Mouse (Mus musculus) cerebellum, adult 9-10 months (tissue): ENCODE measurements at regions not wholly inside any gene's neighbourhood (a gene's known extent, or its start where the extent isn't known, plus 50 kb on each side); places are given as distances from the start of the nearest gene placed in this dataset.
A peak's percentile ranks its signal among the peaks of the same experiment; 100 is the strongest.
"Not testable (repeated sequence)": the region's sequence is repeated elsewhere in the genome, so short reads cannot be mapped to it uniquely, and the experiment has no call there.

Experiments
- DNase-seq: peaks from one replicate; pipeline ENCODE4 v3.0.0; 2022

- DNase-seq: peak; percentile 10
Measured at GRCm38 (mm10) chr10:11515144-11515543, 171.9 kb downstream of the Epm2a start.

DNA sequence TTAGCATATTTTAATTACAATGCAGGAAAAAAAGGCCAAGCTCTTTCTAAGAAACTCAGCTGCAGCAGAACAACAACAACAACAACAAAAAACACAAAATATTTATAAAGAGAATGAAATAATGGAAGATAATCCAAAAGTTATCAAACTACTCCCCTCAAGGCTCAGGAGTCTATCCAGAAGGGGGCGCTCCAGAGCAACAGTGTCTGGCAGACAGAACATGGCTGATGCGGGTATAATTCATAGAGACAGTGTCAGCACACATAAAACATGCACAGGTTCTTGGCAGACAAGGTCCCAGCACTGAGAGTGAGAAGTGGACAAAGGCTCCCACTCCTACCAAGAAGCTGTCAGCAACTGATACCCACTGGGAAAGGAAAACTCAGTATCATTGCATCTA is 173.9 kb downstream of the Epm2a start:
- no peak for DNase-seq

DNA sequence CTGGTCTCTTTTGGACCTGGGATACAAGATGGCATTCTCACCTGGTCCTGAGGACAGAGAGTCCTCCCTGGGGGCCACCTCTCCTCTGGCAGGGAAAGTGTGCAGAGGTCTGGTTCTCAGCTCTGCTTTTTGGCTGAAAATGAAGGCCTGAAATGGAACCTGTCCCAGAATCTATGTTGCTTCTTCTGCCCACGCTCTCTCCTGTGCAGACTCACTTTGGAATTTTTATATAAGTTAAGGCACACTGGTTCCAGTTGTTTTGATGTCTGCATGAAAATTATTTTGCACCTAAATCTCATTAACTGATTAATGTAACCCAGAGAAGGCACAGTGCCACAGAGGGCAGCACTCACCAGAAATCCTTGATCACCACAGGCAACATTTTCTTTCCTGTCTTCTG is 188.1 kb downstream of the Epm2a start:
- no peak for DNase-seq

- not testable (repeated sequence) for DNase-seq
Measured at GRCm38 (mm10) chr10:11555376-11555775, 212.2 kb downstream of the Epm2a start.

DNA sequence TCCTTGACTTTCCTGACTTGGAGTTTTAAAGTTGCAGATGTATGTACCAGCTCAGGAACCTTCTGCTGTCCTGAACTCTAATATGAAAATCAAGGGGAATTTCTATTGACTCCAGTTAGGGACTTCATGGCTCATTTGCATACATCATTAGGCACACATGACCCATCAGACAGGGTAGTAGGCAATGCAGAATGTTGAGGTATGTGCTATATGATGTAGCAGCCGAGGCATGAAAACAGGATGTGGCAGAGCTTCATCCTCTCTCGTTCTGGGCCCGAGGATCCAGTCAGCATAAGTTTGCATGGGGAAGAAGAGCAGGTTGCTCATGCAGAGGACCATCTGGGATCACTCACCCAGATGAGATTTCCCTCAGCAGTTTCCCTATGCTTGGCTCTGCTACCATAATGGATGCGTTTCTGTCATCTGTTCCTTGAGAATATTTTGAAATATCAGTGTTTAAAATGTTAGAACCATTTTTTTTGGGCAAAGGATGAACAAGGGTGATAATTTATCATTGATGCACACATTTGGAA is 227.4 kb downstream of the Epm2a start:
- no peak for DNase-seq

DNA sequence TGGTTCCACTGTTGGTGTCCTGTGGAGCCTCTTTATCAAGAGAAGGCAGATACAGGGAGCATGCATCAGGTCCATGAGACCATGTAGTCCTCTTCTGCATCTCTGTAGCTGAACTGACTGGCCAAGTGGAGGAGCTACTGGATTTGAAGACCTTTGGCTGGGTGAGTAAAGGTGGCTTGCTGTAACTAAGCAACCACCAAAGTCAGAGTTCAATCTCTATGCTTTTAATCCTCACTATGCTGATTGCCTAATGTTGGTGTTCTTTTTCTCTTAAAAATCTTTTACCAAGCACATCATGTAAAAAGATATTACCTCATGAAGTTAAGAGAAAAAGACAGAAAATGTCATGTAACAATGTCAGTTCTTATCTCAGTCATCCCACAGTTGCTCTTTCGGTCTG is 265.2 kb downstream of the Epm2a start:
- DNase-seq: no peak

GRCm38 (mm10) chr10:11609092-11609491 is 265.9 kb downstream of the Epm2a start:
- DNase-seq: not testable (repeated sequence)

DNA sequence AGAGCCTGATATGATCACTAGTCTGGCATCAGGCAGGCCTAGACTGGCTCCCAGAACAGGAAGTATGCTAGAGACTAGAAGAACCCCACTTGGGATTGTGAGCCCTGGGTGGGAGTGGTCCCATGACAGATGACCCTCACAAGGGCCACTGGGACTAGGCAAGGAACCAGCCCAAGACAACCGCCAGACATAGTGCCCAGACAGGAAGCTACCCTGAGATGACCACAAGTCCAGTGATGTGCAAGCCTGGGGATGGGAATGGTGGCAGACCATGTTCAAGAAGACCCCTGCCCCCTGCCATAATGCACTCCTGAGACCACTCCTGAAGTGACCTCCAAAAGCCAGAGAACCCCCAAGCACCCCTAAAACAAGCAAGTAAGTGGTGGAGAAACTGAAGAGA is 304.9 kb downstream of the Epm2a start:
- no peak for DNase-seq

- DNase-seq: no peak
Measured at GRCm38 (mm10) chr10:11660056-11660770, 317.0 kb downstream of the Epm2a start.

- peak; percentile 0 for DNase-seq
Measured at GRCm38 (mm10) chr10:11661660-11662250, 318.6 kb downstream of the Epm2a start.

DNA sequence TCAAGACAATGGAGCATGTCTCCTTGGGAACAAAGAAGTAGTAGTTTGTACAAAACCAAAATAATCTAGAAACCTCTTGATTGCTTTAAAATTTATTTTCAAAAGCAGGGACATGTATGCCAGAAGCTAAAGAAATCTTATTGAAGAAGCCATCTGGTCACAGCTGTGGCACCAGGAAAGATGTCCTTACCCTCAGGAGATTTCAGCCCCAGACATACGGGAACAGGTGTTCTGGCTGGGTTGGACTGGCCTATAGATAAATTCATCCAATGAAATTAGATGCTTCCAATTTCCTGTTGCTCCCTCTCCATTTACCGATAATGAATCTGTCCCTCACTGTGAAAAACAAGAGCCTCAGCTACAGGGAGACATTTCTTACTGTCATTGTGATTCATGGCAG is 366.5 kb downstream of the Epm2a start:
- no peak for DNase-seq

- no peak for DNase-seq
Measured at GRCm38 (mm10) chr10:11724775-11725174, 381.6 kb downstream of the Epm2a start.

DNA sequence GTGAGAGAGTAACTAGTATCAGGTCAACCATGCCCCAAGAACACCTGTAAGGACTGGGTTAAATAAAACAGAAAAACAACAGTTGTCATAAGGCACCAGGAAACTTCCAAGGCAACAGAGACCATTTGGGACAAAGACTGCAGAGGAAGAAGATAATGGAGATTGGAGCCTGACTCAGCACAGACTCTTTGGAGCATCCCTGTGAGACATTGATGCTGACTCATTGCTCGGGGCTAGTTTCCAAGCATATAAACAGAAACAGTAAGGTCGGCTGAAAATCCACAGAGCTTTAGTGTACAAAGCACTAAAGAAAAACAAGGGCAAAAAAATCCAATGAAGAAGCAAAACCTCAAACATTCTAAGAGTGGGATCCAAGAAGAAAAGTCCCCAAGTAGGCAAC is 386.3 kb downstream of the Epm2a start:
- DNase-seq: no peak

DNA sequence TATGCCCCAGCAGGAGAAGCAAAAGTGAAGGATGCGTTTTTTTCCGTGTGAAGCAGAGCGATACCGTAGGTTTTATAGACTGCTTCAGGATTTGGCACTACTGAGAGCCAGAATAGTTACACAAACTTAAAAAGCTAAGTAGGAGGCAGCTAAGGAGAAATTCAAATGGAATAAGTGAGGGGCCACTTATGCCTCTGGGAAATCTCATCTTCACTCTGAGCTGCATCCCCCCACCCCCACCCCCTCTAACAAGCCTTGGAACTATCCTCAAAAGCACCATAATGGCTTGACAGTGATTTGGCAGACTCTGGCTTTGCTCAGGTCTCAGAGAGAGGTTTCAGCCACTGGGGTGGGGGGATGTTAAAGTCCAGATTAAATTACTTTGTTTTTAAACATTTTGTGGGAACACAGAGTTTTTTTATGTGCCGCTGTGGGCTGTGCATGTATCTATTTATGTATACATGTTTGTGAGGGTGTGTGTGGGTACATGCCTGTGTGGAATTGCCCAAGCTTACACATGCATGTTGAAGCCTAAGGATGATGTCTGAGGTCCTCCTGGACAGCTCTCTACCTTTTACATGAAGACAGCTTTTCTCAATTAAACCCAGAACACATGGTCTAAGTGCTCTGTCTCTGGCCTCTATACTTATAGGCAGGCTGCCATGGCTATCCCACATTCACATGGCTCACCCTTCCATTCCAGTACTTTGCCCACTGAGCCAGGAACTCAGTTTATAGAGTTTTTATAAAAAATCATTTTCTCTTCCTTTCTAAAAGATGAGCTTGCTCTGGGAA is 396.6 kb downstream of the Epm2a start:
- DNase-seq: no peak

DNA sequence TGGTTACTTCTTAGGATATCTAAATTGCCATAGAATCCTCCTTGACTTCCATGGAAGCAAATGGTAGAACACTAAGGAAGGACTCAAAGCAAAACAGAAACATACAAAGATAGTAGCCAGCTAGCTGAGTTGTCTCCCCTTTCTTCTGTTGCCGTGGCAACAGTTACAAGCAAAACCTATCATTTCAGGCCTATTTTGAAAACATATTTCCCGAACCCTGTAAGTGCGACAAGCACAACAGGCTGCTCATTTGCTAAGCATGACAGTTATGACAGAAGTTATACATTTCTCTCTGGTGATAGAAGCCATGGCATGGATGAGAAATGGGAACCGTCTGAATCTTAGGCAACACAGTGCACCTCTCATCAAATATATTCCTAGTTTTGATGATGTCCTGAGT is 402.4 kb downstream of the Epm2a start:
- no peak for DNase-seq

DNA sequence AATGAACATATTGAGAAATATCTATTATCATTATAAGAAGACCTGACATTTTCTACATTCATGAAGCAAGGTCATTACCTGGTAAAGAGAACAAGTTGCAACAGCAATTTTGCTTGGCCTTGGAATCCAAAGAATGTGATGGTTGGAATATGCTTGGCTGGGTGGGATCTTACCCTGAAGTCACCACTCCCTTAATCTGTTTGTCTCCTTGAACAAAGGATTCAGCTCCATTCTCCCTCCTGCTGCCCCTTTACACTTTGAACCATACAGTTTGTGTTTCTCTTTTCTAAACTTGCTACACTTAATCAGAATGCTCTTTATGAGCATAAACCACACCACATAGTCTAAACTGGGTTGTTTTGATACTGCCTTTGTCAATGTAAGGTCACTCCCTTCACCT is 403.8 kb downstream of the Epm2a start:
- DNase-seq: no peak

DNA sequence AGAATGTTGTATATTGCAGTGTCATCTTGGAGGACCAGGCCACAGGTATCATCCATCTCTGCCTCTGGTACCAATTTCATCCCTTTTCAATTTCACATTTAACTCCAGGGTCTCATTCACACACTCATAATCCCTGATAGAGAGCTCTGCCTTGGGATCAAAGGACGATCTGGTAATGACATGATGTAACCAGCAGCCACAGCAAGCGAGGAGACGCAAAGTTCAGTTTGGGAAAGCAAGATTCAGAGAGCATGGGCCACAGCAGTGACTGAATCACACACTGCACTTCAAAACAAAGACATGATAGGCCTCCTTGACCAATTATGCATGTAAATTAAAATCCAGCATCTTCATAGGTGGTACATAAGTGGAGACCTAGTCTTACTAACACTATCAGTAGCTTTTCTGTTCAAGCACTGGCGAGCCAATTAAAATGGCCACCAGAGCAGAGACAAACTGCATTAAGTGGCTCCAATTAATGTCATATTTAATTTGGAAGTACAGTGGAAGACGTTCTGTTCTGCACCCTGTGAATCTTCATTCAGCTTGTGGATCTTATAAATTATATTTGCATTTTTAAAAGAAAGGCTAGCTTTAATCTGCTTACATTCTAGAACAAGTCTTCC is 412.0 kb downstream of the Epm2a start:
- no peak for DNase-seq

DNA sequence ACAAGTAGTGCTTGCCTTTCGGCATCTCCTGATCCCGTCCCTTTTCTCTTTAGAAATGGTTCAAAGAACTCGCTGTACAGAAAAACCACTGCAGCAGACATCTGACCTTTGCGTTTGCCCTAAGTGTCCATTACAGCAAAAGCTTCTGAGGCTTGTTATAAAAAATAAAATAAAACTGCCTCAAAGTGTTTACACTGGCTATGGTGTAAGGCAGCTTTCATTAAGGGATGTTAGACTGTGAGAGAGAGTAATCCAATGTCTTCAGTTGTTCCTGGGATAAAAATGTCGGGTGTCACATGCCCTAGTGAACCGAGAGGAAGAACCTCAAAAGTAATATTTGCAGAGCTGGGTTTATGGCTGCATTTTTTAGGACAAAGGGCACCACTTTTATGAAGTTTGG is 434.7 kb downstream of the Epm2a start:
- DNase-seq: no peak

DNA sequence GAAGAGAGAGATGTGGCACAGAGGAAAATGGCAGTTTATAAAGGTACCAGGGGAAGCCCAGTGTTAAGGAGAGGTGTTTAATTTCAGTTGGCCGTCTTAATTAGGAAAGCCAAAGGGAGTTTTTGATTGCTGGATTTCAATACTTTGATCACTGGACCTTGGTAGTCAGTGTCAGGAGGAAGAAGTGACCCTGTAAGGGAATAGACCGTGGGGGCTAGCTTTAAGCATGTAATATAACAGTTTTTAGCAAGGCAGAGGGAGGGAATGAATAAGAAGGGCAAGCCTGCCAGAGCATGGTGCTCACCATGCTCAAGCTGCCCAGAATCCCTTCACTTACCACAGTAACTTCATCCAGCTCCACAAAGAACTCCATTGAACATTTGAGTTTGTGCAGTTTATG is 437.1 kb downstream of the Epm2a start:
- DNase-seq: no peak

DNA sequence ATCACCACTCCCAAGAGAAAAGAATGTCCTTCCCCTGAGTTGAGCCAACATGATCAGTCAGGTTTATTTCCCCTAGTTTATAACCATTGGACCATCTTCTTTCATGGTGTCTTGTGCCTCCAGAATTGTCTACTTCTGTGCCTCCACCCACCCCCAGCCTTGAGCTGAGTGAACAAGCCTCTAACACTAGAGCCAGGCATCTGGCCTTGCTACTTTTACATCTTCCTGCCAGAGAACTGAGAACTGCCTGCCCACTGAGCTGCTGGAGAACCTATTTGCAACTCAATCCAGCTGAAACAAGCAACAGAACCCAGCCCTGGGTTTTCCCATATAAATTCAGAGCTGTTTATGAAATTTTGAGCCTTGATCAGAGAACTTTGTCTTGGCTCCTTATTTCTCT is 444.0 kb downstream of the Epm2a start:
- no peak for DNase-seq

GRCm38 (mm10) chr10:11799510-11799909 is 456.3 kb downstream of the Epm2a start:
- DNase-seq: no peak

DNA sequence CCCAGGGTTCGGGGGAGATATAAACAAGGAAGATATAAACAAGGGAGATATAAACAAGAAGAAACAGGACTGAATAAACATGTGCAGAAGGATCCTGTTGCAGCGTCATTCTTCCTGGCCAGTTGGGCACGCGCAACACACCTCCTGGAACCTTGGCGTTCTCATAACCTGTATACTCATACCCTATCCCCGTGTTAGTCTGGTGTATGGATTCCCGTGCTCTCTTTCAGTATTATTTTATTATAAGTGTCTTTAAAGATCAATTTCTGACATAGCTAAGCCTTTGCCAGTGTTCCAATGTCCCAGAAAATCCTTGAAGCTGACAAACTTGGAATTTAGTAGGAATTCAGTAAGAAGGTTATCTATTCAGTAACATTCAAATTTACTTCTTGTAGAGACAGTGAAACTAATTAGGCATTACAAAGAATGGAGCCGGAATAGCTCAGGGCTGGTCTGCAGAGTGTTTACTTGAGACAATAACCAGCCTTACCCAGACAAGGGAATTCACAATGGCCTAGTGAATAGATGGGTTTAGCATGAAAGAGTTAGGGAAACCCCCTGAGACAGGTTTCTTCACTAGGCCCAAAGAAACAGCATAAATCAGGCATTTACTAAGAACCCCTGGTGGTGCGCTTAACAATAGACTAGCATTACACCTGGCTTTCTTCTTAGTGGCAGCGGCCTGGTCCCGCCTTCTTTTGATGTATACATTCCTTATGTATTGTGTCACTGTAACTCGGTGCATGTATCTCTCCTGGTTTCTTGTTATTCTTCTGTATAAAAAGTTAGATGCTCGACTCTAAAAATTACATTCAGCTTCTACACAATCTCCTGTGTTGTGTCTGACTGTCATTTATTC is 458.4 kb downstream of the Epm2a start:
- DNase-seq: not testable (repeated sequence)
